ENCODE assay signal across 21 mouse cellular contexts in the genomic region with DNA sequence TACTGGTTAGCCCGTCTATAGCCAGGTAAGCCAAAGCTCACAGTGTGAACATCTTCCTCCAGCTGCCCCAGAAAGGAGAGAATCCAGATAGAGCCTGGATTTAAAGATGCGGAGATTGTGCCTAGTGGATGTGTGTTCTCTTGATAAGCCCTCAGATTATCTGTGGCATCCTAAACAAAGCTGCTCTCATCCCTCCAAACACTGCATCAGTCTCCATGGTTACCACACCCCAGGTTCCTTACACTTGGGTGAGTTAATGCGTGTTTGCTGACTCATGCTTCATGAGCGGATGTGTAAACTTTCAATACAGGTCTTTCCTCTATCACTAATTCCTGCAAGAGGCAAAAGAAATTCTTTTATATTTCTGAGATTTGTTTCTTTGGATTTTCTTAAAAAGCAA. TPM values are rescaled to one million over a fixed set of nuclear protein-coding genes. Genes with fewer than 3 reads are reported as not detected.
DNase-seq lines count a peak whose midpoint lies in the region; ATAC-seq and TF ChIP-seq lines count a peak whose summit lies in the region.
"Had no signal": no experiment of that assay in that cellular context is flagged by ENCODE, and none has a peak within 500 bp of the region (broad histone marks: within the 10 kb centered on the region; RNA-seq: fewer than 3 reads in every experiment).

No protein-coding gene starts in this region.

- no peaks in the 10 kb centered on the region for H3K9me3 ChIP-seq in MEL (replicated peaks; ENCODE audit: insufficient read depth, low read length)
- H3K9me3 ChIP-seq in lung, postnatal 0 days (ENCODE audit: low read length), result no peaks in the 10 kb centered on the region
- no peaks in the 10 kb centered on the region for H3K9me3 ChIP-seq in neural tube, embryonic 15.5 days (replicated peaks)
- H3K9me3 ChIP-seq: embryonic facial prominence, embryonic 13.5 days; forebrain, embryonic 13.5 days; heart, embryonic 10.5 days; limb, embryonic 10.5 days; liver, embryonic 13.5 days; stomach, embryonic 15.5 days had no signal

- H3K27me3 ChIP-seq in MEL (ENCODE audit: control insufficient read depth in 1 of 2, insufficient read depth in 2 of 2, low read length in 2 of 2), result no peaks in the 10 kb centered on the region
- H3K27me3 ChIP-seq in lung, postnatal 0 days (replicated peaks; ENCODE audit: insufficient read depth, low read length), result no peaks in the 10 kb centered on the region
- H3K27me3 ChIP-seq in neural tube, embryonic 15.5 days (replicated peaks), result no peaks in the 10 kb centered on the region
- H3K27me3 ChIP-seq: embryonic facial prominence, embryonic 13.5 days; forebrain, embryonic 13.5 days; liver, embryonic 13.5 days; stomach, embryonic 15.5 days had no signal

- H3K4me3 ChIP-seq in MEL (ENCODE audit: control insufficient read depth in 1 of 2, insufficient read depth in 1 of 2, low read depth in 2 of 2, low read length in 2 of 2), result no peak overlapping the region
- no peak overlapping the region for H3K4me3 ChIP-seq in lung, postnatal 0 days (ENCODE audit: low read depth, low read length)
- no peak overlapping the region for H3K4me3 ChIP-seq in neural tube, embryonic 15.5 days (replicated peaks)
- H3K4me3 ChIP-seq: embryonic facial prominence, embryonic 13.5 days; forebrain, embryonic 13.5 days; heart, embryonic 10.5 days; limb, embryonic 10.5 days; liver, embryonic 13.5 days; stomach, embryonic 15.5 days had no signal

- TF ChIP-seq CTCF in MEL (IDR thresholded peaks at IDR 0.05 in 2 of 3, conservative IDR thresholded peaks at IDR 0.05 in 1 of 3; ENCODE audit: control insufficient read depth in 1 of 3, insufficient read depth in 1 of 3, low read depth in 2 of 3, low read length in 3 of 3, poor library complexity in 1 of 3, severe bottlenecking in 1 of 3), result no peak
- TF ChIP-seq CTCF in lung, postnatal 0 days (IDR thresholded peaks at IDR 0.05), result no peak

- TF ChIP-seq POLR2A in MEL (IDR thresholded peaks at IDR 0.05; ENCODE audit: control insufficient read depth in 1 of 2, insufficient read depth in 1 of 2, low read depth in 1 of 2, low read length in 2 of 2, poor library complexity in 1 of 2), result no peak

- peaks cover 4 to 6% of the 10 kb centered on the region in 2 experiments for H3K4me1 ChIP-seq in MEL (ENCODE audit: control insufficient read depth in 1 of 2, insufficient read depth in 2 of 2, low read length in 2 of 2)
- H3K4me1 ChIP-seq in lung, postnatal 0 days (ENCODE audit: insufficient read depth, low read depth, low read length), result no peaks in the 10 kb centered on the region
- H3K4me1 ChIP-seq in neural tube, embryonic 15.5 days, result no peaks in the 10 kb centered on the region
- H3K4me1 ChIP-seq: embryonic facial prominence, embryonic 13.5 days; limb, embryonic 10.5 days; liver, embryonic 13.5 days; stomach, embryonic 15.5 days had no signal

- H3K79me2 ChIP-seq in MEL (ENCODE audit: control insufficient read depth, insufficient read depth, low read length, poor library complexity), result no peaks in the 10 kb centered on the region

- 23% methylated on average over 4 of the region's 4 CpGs for WGBS in lung, postnatal 0 days
- 41% methylated on average over 4 of the region's 4 CpGs for WGBS in neural tube, embryonic 15.5 days

- H3K4me2 ChIP-seq in lung, postnatal 0 days (replicated peaks; ENCODE audit: low read depth, low read length), result no peak overlapping the region
- H3K4me2 ChIP-seq in neural tube, embryonic 15.5 days, result no peak overlapping the region
- H3K4me2 ChIP-seq: embryonic facial prominence, embryonic 13.5 days; forebrain, embryonic 13.5 days; liver, embryonic 13.5 days; stomach, embryonic 15.5 days had no signal

- intact Hi-C loops in left cerebral cortex, postnatal 25 days (cut with DNase I), result no loop called here

- TF ChIP-seq RAD21 in MEL (IDR thresholded peaks at IDR 0.05; ENCODE audit: low read depth, low read length), result no peak

- no peak for TF ChIP-seq EP300 in MEL (IDR thresholded peaks at IDR 0.05; ENCODE audit: low read depth in 1 of 2, low read length in 2 of 2)
- no peak for TF ChIP-seq EP300 in lung, postnatal 0 days (IDR thresholded peaks at IDR 0.05)

- DNase-seq in left cerebral cortex, postnatal 25 days (ENCODE audit: low spot score in 2 of 2), result peak; percentile 14 to 23
- DNase-seq in left cerebral cortex, adult 8-10 months (ENCODE audit: low spot score in 2 of 2), result no peak
- peak; percentile 74 for DNase-seq in ES-CJ7 (ENCODE audit: low read depth, low spot score)
- peak; percentile 70 for DNase-seq in MEL (ENCODE audit: low read depth, low spot score)
- peak; percentile 20 for DNase-seq in embryo, embryonic 9.5 days (ENCODE audit: extremely low spot score)
- no peak for DNase-seq in lung, postnatal 0 days (ENCODE audit: low spot score)
- DNase-seq in urinary bladder, postnatal 36 days (ENCODE audit: low spot score in 2 of 2), result no peak
- DNase-seq: cerebellum, adult 8-10 months; heart, postnatal 4 days; layer of hippocampus, adult 9-11 months; liver, embryonic 13.5 days; thymus, postnatal 4 days had no signal

- no peak overlapping the region for H3K9ac ChIP-seq in MEL (ENCODE audit: control insufficient read depth, low read depth, low read length, poor library complexity, severe bottlenecking)
- no peak overlapping the region for H3K9ac ChIP-seq in lung, postnatal 0 days (replicated peaks; ENCODE audit: low read depth)
- H3K9ac ChIP-seq in neural tube, embryonic 15.5 days (replicated peaks), result no peak overlapping the region
- H3K9ac ChIP-seq: embryonic facial prominence, embryonic 13.5 days; forebrain, embryonic 13.5 days; liver, embryonic 13.5 days; stomach, embryonic 15.5 days had no signal

- ATAC-seq in lung, postnatal 0 days, result no peak
- no peak for ATAC-seq in neural tube, embryonic 15.5 days (ENCODE audit: low FRiP score)
- ATAC-seq: forebrain, embryonic 13.5 days had no signal

- peaks cover 0 to 3% of the 10 kb centered on the region in 2 experiments; a peak in 2 of 4 replicates for H3K36me3 ChIP-seq in MEL (ENCODE audit: control insufficient read depth in 1 of 2, insufficient read depth in 2 of 2, low read length in 2 of 2)
- H3K36me3 ChIP-seq in lung, postnatal 0 days (ENCODE audit: insufficient read depth, low read length), result no peaks in the 10 kb centered on the region
- H3K36me3 ChIP-seq in neural tube, embryonic 15.5 days, result no peaks in the 10 kb centered on the region
- H3K36me3 ChIP-seq: embryonic facial prominence, embryonic 13.5 days; heart, embryonic 10.5 days; limb, embryonic 10.5 days; liver, embryonic 13.5 days; stomach, embryonic 15.5 days had no signal

- no peak overlapping the region for H3K27ac ChIP-seq in MEL (ENCODE audit: control insufficient read depth, low read depth, low read length)
- H3K27ac ChIP-seq in lung, postnatal 0 days (ENCODE audit: low read length), result no peak overlapping the region
- no peak overlapping the region for H3K27ac ChIP-seq in neural tube, embryonic 15.5 days (replicated peaks)
- H3K27ac ChIP-seq: embryonic facial prominence, embryonic 13.5 days; forebrain, embryonic 13.5 days; heart, embryonic 10.5 days; kidney, postnatal 0 days; limb, embryonic 10.5 days; liver, embryonic 13.5 days; stomach, embryonic 15.5 days had no signal

TF ChIP-seq in MEL, 35 proteins besides CTCF, POLR2A, EP300 and RAD21 (continues in another document):
- peak; percentile 31; the same call in 1 of the 2 replicates for TF ChIP-seq GATA1 (IDR thresholded peaks at IDR 0.05; ENCODE audit: low read depth, low read length)

RNA-seq across cellular contexts. Expression of gene Spata45, which starts 0.8 kb away (rescaled TPM):
- total RNA-seq in left cerebral cortex, postnatal 25 days (2021), result not detected
- not detected for total RNA-seq in left cerebral cortex, adult 8-10 months (2022)
- not detected in 2 replicates for total RNA-seq in MEL (2012; rRNA removed)
- polyA plus RNA-seq in MEL (2012; ENCODE audit: insufficient read depth in 1 of 2, insufficient read length in 2 of 2, low read depth in 1 of 2, low replicate concordance in 2 of 2, missing spikeins in 1 of 2), result under 1 TPM in 1 of 2 experiments, not detected in 1; 0.75 TPM
- not detected in 2 replicates for polyA plus RNA-seq in lung, postnatal 0 days (2015; fragmentation: Nextera tagmentation; extraction: Ambion mirVana)
- not detected in 2 replicates for polyA plus RNA-seq in neural tube, embryonic 15.5 days (2015; fragmentation: Nextera tagmentation; extraction: Ambion mirVana)
- total RNA-seq: gastrocnemius, adult 8-10 months; heart, postnatal 4 days had no signal
- polyA plus RNA-seq: embryonic facial prominence, embryonic 13.5 days; forebrain, embryonic 13.5 days; heart, embryonic 10.5 days; intestine, embryonic 16.5 days; kidney, postnatal 0 days; limb, embryonic 10.5 days; liver, embryonic 13.5 days; stomach, embryonic 15.5 days had no signal

RNA-seq across cellular contexts. Expression of gene Flvcr1, which starts 9.7 kb away (rescaled TPM):
- 10 to 100 TPM; 13.0 to 15.3 TPM for total RNA-seq in left cerebral cortex, postnatal 25 days (2021)
- 10 to 100 TPM; 12.5 to 15.3 (median 14.3) TPM for total RNA-seq in left cerebral cortex, adult 8-10 months (2022)
- 27.7 and 36.9 TPM in 2 replicates for total RNA-seq in MEL (2012; rRNA removed)
- 10 to 100 TPM in 1 of 2 experiments, not detected in 1; 19.1 TPM for polyA plus RNA-seq in MEL (2012; ENCODE audit: insufficient read depth in 1 of 2, insufficient read length in 2 of 2, low read depth in 1 of 2, low replicate concordance in 2 of 2, missing spikeins in 1 of 2)
- polyA plus RNA-seq in lung, postnatal 0 days (2015; fragmentation: Nextera tagmentation; extraction: Ambion mirVana), result 7.8 and 7.9 TPM in 2 replicates
- polyA plus RNA-seq in neural tube, embryonic 15.5 days (2015; fragmentation: Nextera tagmentation; extraction: Ambion mirVana), result 7.5 and 8.1 TPM in 2 replicates

RNA-seq across cellular contexts. Expression of gene Tatdn3, which starts 27.1 kb away (rescaled TPM):
- 10 to 100 TPM; 26.6 to 27.1 TPM for total RNA-seq in left cerebral cortex, postnatal 25 days (2021)
- total RNA-seq in left cerebral cortex, adult 8-10 months (2022), result 10 to 100 TPM; 28.7 to 35.8 (median 31.9) TPM
- 14.5 and 16.7 TPM in 2 replicates for total RNA-seq in MEL (2012; rRNA removed)
- 10 to 100 TPM in 1 of 2 experiments, not detected in 1; 19.0 TPM for polyA plus RNA-seq in MEL (2012; ENCODE audit: insufficient read depth in 1 of 2, insufficient read length in 2 of 2, low read depth in 1 of 2, low replicate concordance in 2 of 2, missing spikeins in 1 of 2)
- 10.5 and 11.9 TPM in 2 replicates for polyA plus RNA-seq in lung, postnatal 0 days (2015; fragmentation: Nextera tagmentation; extraction: Ambion mirVana)
- polyA plus RNA-seq in neural tube, embryonic 15.5 days (2015; fragmentation: Nextera tagmentation; extraction: Ambion mirVana), result 14.4 and 16.0 TPM in 2 replicates

RNA-seq across cellular contexts. Expression of gene Nsl1, which starts 27.2 kb away (rescaled TPM):
- under 1 TPM; 0.32 to 0.69 TPM for total RNA-seq in left cerebral cortex, postnatal 25 days (2021)
- total RNA-seq in left cerebral cortex, adult 8-10 months (2022), result 1 to 10 TPM in 1 of 4 experiments, under 1 TPM in 3; 0.37 to 1.3 (median 0.55) TPM
- total RNA-seq in MEL (2012; rRNA removed), result 33.4 and 41.9 TPM in 2 replicates
- 10 to 100 TPM in 1 of 2 experiments, not detected in 1; 24.2 TPM for polyA plus RNA-seq in MEL (2012; ENCODE audit: insufficient read depth in 1 of 2, insufficient read length in 2 of 2, low read depth in 1 of 2, low replicate concordance in 2 of 2, missing spikeins in 1 of 2)
- 1.5 and 1.8 TPM in 2 replicates for polyA plus RNA-seq in lung, postnatal 0 days (2015; fragmentation: Nextera tagmentation; extraction: Ambion mirVana)
- polyA plus RNA-seq in neural tube, embryonic 15.5 days (2015; fragmentation: Nextera tagmentation; extraction: Ambion mirVana), result 4.6 and 7.6 TPM in 2 replicates

RNA-seq across cellular contexts. Expression of gene Vash2, which starts 56.6 kb away (rescaled TPM):
- total RNA-seq in left cerebral cortex, postnatal 25 days (2021), result 1 to 10 TPM; 1.8 to 1.9 TPM
- 1 to 10 TPM; 2.0 to 3.0 (median 2.6) TPM for total RNA-seq in left cerebral cortex, adult 8-10 months (2022)
- 2.6 and 3.3 TPM in 2 replicates for total RNA-seq in MEL (2012; rRNA removed)
- polyA plus RNA-seq in MEL (2012; ENCODE audit: insufficient read depth in 1 of 2, insufficient read length in 2 of 2, low read depth in 1 of 2, low replicate concordance in 2 of 2, missing spikeins in 1 of 2), result 1 to 10 TPM in 1 of 2 experiments, not detected in 1; 9.8 TPM
- polyA plus RNA-seq in lung, postnatal 0 days (2015; fragmentation: Nextera tagmentation; extraction: Ambion mirVana), result 4.2 and 4.3 TPM in 2 replicates
- polyA plus RNA-seq in neural tube, embryonic 15.5 days (2015; fragmentation: Nextera tagmentation; extraction: Ambion mirVana), result 73.4 and 86.4 TPM in 2 replicates

Comparison
In these comparisons a context has a peak if more than half of its experiments do, and no peak if none do; other contexts are left out.
1. DNase-seq: peak in left cerebral cortex, postnatal 25 days (2 of 2), ES-CJ7 (single experiment), MEL (single experiment) and embryo, embryonic 9.5 days (single experiment); none in left cerebral cortex, adult 8-10 months (0 of 2), lung, postnatal 0 days (single experiment) and urinary bladder, postnatal 36 days (0 of 2).